In the genomic region with DNA sequence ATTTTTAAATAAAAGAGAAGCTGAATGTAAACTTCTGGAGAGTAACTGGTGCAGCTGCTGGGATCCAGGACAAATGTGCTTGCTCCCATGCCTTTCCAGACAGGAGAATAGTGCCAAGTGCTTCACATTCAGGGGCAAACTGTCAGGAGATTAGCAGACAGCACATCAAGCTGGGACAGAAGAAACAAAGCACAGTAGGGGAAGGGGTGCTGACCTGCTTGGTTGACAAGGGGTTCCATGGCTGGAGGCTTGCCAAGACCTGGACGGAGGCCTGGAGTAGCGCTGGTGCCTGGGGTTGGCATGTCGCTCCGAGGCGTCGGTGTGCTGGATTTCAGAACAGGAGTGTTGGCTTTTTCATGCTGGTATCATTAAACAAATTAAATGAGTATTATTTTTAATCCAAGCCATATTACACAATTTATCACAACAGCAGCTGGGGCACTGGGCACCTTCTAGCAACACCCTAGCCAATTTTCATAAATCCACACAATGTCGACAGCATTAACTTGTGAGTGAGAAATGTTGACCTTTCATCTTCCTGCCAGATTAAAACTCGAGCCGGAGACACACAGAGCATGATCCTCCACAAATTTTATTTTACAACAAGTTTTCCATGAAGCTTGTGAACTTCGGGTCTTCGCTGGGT, we compare ENCODE assay signal across 11 mouse cellular contexts.
A peak's percentile ranks its signal among the peaks of the same experiment; 100 is the strongest.
DNase-seq lines count a peak whose midpoint lies in the region; ATAC-seq lines count a peak whose summit lies in the region.
"Had no signal": no experiment of that assay in that cellular context is flagged by ENCODE, and none has a peak within 500 bp of the region (broad histone marks: within the 10 kb centered on the region; RNA-seq: fewer than 3 reads in every experiment).

No protein-coding gene starts in this region.

- no peak overlapping the region for H3K4me3 ChIP-seq in embryonic facial prominence, embryonic 14.5 days (ENCODE audit: low read depth, low read length)
- H3K4me3 ChIP-seq in embryonic facial prominence, embryonic 10.5 days, result no peak overlapping the region
- H3K4me3 ChIP-seq in lung, embryonic 15.5 days, result no peak overlapping the region
- H3K4me3 ChIP-seq: embryonic facial prominence, embryonic 15.5 days had no signal

- H3K4me1 ChIP-seq in embryonic facial prominence, embryonic 14.5 days (ENCODE audit: control insufficient read depth, insufficient read depth, low read length), result no peaks in the 10 kb centered on the region
- H3K4me1 ChIP-seq in embryonic facial prominence, embryonic 10.5 days, result no peaks in the 10 kb centered on the region
- H3K4me1 ChIP-seq in lung, embryonic 15.5 days, result no peaks in the 10 kb centered on the region
- H3K4me1 ChIP-seq: embryonic facial prominence, embryonic 15.5 days had no signal

- peaks cover 57% of the 10 kb centered on the region for H3K36me3 ChIP-seq in embryonic facial prominence, embryonic 14.5 days (ENCODE audit: control insufficient read depth, insufficient read depth, low read length)
- peaks cover 93% of the 10 kb centered on the region for H3K36me3 ChIP-seq in embryonic facial prominence, embryonic 10.5 days (replicated peaks)
- H3K36me3 ChIP-seq in lung, embryonic 15.5 days, result peaks cover 22% of the 10 kb centered on the region; the same call in 1 of the 2 replicates

- WGBS in embryonic facial prominence, embryonic 14.5 days, result 86% methylated on average over 11 of the region's 11 CpGs
- 94% methylated on average over 11 of the region's 11 CpGs for WGBS in embryonic facial prominence, embryonic 10.5 days
- 43% methylated on average over 11 of the region's 11 CpGs for WGBS in lung, embryonic 15.5 days

- H3K27me3 ChIP-seq in embryonic facial prominence, embryonic 14.5 days (replicated peaks; ENCODE audit: control insufficient read depth, insufficient read depth, low read length), result no peaks in the 10 kb centered on the region
- no peaks in the 10 kb centered on the region for H3K27me3 ChIP-seq in embryonic facial prominence, embryonic 10.5 days (replicated peaks; ENCODE audit: low read depth, poor library complexity, severe bottlenecking)
- no peaks in the 10 kb centered on the region for H3K27me3 ChIP-seq in lung, embryonic 15.5 days
- H3K27me3 ChIP-seq: embryonic facial prominence, embryonic 15.5 days had no signal

- H3K4me2 ChIP-seq in embryonic facial prominence, embryonic 14.5 days (ENCODE audit: low read depth, low read length), result no peak overlapping the region
- H3K4me2 ChIP-seq in lung, embryonic 15.5 days, result no peak overlapping the region
- H3K4me2 ChIP-seq: embryonic facial prominence, embryonic 15.5 days had no signal

- ATAC-seq in embryonic facial prominence, embryonic 14.5 days (ENCODE audit: low read depth), result peak; percentile 37; the same call in 1 of the 2 replicates
- ATAC-seq in lung, embryonic 15.5 days (ENCODE audit: borderline replicate concordance, extremely low read depth, low FRiP score, low TSS enrichment), result peak; percentile 71; the same call in 1 of the 2 replicates
- ATAC-seq: CD4-positive, CD25-positive, alpha-beta regulatory T cell, adult 4 months had no signal

- DNase-seq in embryonic facial prominence, embryonic 14.5 days (ENCODE audit: low spot score), result peak; percentile 25
- DNase-seq in embryonic facial prominence, embryonic 10.5 days (ENCODE audit: low spot score), result no peak
- DNase-seq in lung, postnatal 25 days (ENCODE audit: low spot score), result no peak
- DNase-seq in heart, postnatal 10 days, result peak; percentile 15 to 26
- peak; percentile 18 for DNase-seq in right cerebral cortex, postnatal 25 days
- no peak for DNase-seq in urinary bladder, adult 18-20 months (ENCODE audit: low spot score in 2 of 2)
- no peak for DNase-seq in left cerebral cortex, postnatal 25 days (ENCODE audit: low spot score in 2 of 2)
- DNase-seq: kidney, postnatal 4 days had no signal

- no peak overlapping the region for H3K9ac ChIP-seq in embryonic facial prominence, embryonic 14.5 days (ENCODE audit: low read depth, low read length)
- H3K9ac ChIP-seq in lung, embryonic 15.5 days, result no peak overlapping the region
- H3K9ac ChIP-seq: embryonic facial prominence, embryonic 15.5 days had no signal

- H3K9me3 ChIP-seq in embryonic facial prominence, embryonic 14.5 days (ENCODE audit: control insufficient read depth, low read length), result no peaks in the 10 kb centered on the region
- H3K9me3 ChIP-seq in embryonic facial prominence, embryonic 10.5 days, result no peaks in the 10 kb centered on the region
- no peaks in the 10 kb centered on the region for H3K9me3 ChIP-seq in lung, embryonic 15.5 days
- H3K9me3 ChIP-seq: embryonic facial prominence, embryonic 15.5 days had no signal

- H3K27ac ChIP-seq in embryonic facial prominence, embryonic 14.5 days (replicated peaks; ENCODE audit: low read depth, low read length), result no peak overlapping the region
- no peak overlapping the region for H3K27ac ChIP-seq in embryonic facial prominence, embryonic 10.5 days (replicated peaks)
- H3K27ac ChIP-seq in lung, embryonic 15.5 days, result no peak overlapping the region
- H3K27ac ChIP-seq: embryonic facial prominence, embryonic 15.5 days had no signal

- intact Hi-C loops in heart, postnatal 10 days (cut with DNase I), result no loop called here
- intact Hi-C loops in left cerebral cortex, postnatal 25 days (cut with DNase I), result no loop called here

Comparison
In these comparisons a context has a peak if more than half of its experiments do, and no peak if none do; other contexts are left out.
1. DNase-seq: peak in embryonic facial prominence, embryonic 14.5 days (single experiment), heart, postnatal 10 days (2 of 2) and right cerebral cortex, postnatal 25 days (single experiment); none in embryonic facial prominence, embryonic 10.5 days (single experiment), lung, postnatal 25 days (single experiment), urinary bladder, adult 18-20 months (0 of 2) and left cerebral cortex, postnatal 25 days (0 of 2).